Mouse (Mus musculus): Measurements from ENCODE around the gene Slc5a5.

DNA sequence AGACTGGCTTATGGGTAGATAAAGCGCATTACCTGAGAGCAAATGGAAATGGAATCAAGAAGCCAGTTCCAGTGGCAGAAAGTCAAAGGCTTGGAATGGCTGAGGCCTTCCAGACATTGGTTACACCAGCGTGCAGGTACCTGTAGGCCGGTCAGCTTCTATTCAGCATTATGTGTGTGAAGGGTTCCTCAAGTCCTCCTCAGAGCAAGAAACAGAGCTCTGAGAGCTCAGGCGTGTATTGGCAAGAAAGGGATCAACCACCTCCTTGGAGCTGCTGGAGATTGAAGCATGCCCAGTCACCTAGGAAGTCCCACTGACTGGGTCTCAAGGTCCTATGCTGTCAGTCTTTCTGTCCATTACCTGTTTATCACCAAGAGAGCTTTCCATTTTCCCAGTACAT, 33.2 kb upstream of the Slc5a5 start:
- no peak for TF ChIP-seq CTCF (IDR thresholded peaks at IDR 0.05; ENCODE audit: extremely low read depth, insufficient read depth, low read length)
- no peak for TF ChIP-seq POLR2A (IDR thresholded peaks at IDR 0.05; ENCODE audit: extremely low read depth, insufficient read depth, low read length)

All from cortical plate, adult 2 months (tissue).